Mouse (Mus musculus) ES-Bruce4 (cell line): Measurements from ENCODE around the gene Kiss1.

Source experiments
- CTCF ChIP-seq: IDR thresholded peaks from one replicate; pipeline ENCODE4 v1.8.1; 2011; ENCODE audit warnings: low read depth, low read length
- EP300 ChIP-seq: IDR thresholded peaks from 2 replicates; pipeline ENCODE4 v1.6.1; 2011; ENCODE audit warnings: low read depth, low read length; ENCODE audit not compliant: insufficient read depth

DNA sequence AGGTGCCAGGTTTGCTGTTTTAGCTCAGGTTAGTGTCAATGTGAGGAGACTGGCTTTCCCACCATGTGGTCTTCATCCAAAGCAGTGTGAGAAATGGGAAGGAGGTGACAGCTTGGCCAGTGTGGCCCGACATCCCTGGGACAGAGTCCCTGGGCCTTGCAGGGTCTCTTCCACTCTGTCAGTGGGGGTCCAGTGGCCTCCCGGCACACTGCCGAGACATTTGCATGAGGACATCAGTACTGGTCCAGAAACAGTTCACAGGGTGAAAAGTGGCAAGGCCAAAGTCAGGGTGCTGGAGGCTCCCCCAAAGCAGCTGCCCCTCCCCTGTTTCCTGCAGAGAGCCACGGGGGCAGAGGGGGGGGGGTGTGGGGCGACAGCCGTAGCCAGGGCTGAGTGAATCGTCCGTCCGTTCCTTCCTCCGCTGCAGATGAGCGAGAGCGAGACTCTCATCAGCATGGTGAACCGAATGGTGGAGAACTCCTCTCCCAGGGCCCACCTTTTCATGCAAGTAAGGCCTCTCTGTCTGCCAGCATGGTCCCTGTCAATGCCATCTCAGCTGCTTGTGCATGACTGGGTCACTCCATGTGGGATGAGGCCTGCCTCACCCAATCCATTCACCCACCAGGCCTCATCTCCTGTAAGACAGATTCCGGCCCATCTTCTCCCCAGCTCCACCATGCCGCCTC lies 42.6 kb upstream of the Kiss1 start:
- no peak for TF ChIP-seq CTCF
- no peak for TF ChIP-seq EP300
